Mouse (Mus musculus): Measurements from ENCODE around the gene Bcl2.

The Bcl2 gene

DNA sequence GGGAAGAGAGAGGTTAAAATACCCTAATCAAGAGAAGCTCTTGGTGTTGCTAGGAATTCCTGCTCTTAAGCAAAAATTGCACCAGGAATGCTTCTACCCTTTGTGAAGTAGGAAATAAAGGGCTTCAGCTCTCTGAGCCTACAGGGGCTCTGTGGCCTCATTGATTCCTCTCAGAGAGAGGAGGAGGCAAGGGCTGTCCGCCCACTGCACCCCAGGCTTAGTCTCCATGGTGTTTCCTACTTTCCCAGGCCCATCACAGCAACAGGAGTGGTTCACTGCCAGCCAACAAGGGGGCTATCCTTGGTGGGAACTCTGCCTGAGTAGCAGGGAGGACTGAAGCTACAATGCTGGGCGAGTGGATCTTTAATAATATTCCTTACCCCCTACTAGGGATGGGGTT lies 129.2 kb downstream of the Bcl2 start:
- DNase-seq (ENCODE audit: low read depth, low spot score), result no peak
- Histone ChIP-seq H3K27me3 (ENCODE audit: control insufficient read depth, insufficient read depth, low read length, poor library complexity, severe bottlenecking) (no peaks in the 10 kb centered on the region), H3K36me3 (ENCODE audit: control insufficient read depth, insufficient read depth, low read length, poor library complexity, severe bottlenecking) (no peaks in the 10 kb centered on the region)

DNA sequence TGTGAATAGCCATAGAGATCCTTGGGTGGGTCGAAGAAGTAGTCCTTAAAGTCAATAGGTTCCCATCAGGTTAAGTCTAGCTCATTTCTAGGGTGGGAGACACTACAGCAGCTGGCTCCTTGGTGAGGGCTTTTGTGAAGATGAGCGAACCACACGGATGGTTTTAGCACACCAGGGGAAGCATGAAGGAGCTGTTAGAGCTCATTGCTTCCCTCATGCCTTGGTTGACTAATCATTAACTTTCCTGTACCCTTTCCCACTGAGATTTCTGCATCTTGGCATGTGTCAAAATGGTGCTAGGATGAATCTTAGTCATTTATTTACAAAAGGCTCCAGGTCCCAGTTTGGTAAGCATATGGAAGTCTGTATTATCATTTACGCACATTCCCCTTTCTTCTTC lies 129.8 kb downstream of the Bcl2 start:
- no peak for DNase-seq (ENCODE audit: low read depth, low spot score)
- Histone ChIP-seq H3K27me3 (ENCODE audit: control insufficient read depth, insufficient read depth, low read length, poor library complexity, severe bottlenecking) (no peaks in the 10 kb centered on the region), H3K36me3 (ENCODE audit: control insufficient read depth, insufficient read depth, low read length, poor library complexity, severe bottlenecking) (no peaks in the 10 kb centered on the region)

DNA sequence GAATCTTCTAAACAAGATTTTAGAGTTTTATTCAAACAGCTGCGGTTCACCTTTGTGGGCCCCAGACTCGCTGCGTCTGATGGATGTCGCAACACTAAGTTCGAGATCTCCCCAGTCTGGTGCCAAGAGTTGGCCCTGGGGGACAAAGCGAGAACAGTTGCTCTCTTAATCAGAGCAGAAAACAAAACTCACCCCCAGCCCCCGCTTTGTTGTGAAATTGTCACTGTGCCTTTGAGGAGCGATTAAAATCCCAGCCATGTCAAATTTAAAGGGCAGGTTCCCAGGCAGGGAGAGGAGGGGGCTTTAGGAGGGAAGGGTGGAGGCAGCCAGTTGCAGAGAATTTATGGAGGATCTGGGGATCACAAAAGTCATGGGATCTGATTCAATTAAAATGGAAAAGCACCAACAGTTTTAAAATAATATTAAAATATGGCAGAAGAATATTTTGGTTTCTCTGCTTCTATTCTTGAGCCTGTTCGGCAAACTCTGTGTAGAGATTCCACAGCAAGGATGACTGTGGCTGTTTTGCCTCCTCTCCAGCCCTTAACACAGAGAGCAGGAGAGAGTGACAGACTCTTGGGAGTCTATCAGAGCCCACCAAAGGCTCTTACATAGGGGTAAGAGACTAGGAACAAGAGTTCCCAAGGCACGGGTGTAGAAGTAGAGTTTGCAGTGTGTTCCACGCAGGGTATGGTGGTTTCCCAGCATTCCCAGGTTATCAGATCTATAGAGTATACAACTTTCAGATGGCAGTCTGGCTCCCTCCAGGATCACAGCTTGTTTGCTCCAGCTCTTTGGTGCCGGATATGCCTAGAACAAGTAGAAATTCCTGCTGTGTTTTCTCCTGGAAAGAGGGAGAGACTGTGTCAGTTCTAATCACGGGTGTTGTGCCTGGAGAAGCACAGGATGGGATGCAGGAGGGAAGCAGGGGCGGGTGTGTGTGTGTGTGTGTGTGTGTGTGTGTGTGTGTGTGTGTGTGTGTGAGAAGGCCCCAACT lies 130.5 kb downstream of the Bcl2 start:
- DNase-seq (ENCODE audit: low read depth, low spot score), result no peak
- no peaks in the 10 kb centered on the region for H3K36me3 ChIP-seq (ENCODE audit: control insufficient read depth, insufficient read depth, low read length, poor library complexity, severe bottlenecking)
- no peaks in the 10 kb centered on the region for H3K27me3 ChIP-seq (ENCODE audit: control insufficient read depth, insufficient read depth, low read length, poor library complexity, severe bottlenecking)

DNA sequence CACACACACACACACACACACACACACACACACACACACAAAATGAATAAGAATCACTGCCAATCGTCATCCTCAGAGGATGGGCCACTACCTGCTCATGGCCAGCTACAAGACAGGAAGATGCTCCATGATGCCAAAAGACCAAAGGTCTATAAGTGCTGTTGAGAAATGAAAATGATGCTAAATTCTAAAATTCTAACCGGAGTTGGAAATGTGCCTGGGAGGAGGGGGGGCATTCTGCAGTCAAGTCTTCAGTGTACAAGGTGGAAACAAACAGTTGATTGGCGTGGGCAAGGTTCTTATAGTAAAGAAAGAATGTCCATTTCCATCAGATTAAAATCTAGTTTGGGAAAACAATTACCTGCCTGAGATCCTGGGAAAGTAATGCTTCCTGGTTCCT lies 131.3 kb downstream of the Bcl2 start:
- Histone ChIP-seq H3K27me3 (ENCODE audit: control insufficient read depth, insufficient read depth, low read length, poor library complexity, severe bottlenecking) (no peaks in the 10 kb centered on the region), H3K36me3 (ENCODE audit: control insufficient read depth, insufficient read depth, low read length, poor library complexity, severe bottlenecking) (no peaks in the 10 kb centered on the region)
- DNase-seq (ENCODE audit: low read depth, low spot score), result no peak

DNA sequence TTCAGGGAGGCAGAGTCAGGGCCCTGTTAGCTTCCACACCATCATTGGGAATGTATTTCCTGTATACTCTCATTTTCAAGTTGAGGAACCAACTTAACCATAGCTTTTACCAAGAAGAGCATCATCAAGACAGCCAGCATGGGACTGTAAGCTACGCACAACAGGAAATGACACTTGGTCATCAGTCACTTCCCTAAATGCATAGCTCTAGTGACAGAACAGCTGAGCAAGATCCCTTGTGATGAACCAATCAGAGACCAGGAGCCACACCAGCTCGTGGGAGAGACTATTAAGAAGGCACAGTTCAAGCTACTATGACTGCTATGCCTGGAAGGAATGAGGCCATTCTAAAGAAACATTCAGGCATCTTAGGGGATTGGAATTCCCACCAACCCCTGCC lies 132.3 kb downstream of the Bcl2 start:
- H3K27me3 ChIP-seq (ENCODE audit: control insufficient read depth, insufficient read depth, low read length, poor library complexity, severe bottlenecking), result no peaks in the 10 kb centered on the region
- no peaks in the 10 kb centered on the region for H3K36me3 ChIP-seq (ENCODE audit: control insufficient read depth, insufficient read depth, low read length, poor library complexity, severe bottlenecking)
- peak; percentile 84 for DNase-seq (ENCODE audit: low read depth, low spot score)

DNA sequence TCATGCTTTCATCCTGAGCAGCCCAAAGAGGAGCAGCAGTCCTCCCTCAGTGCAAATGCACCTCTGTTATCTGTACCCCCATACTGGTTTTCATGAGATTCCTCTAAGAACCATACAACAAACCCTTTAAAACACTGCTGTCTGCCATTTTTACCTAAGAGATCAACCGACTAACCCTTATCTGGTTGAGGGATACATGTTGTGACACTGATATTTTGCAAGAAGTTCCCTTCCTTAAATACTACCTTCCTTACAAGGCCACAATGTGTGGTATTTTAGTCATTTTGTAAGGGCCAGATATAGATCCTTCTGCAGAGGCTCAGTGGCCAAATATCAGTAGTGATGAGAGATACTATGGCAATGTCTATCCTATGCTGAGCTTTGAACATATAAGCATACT lies 134.3 kb downstream of the Bcl2 start:
- H3K36me3 ChIP-seq (ENCODE audit: control insufficient read depth, insufficient read depth, low read length, poor library complexity, severe bottlenecking), result no peaks in the 10 kb centered on the region
- H3K27me3 ChIP-seq (ENCODE audit: control insufficient read depth, insufficient read depth, low read length, poor library complexity, severe bottlenecking), result no peaks in the 10 kb centered on the region
- DNase-seq (ENCODE audit: low read depth, low spot score), result no peak

DNA sequence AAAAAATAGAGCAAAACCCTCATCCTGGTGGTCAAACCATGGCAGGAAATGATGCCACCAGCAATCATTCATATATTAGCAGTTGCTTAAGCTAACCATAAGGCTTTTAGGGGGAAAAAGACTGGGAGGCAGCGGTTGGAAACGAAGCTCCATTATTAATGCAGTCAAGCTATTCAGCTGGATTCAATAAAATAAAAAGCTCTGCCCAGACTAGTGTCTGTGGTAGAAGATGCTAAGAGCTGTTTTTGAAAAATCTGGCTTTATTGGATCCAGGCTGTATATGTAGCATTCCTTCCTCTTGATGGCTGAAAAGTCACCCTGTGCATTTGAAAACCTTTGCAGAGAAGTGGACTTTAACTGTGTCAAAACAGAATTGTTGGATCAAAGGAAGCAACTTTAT lies 141.6 kb downstream of the Bcl2 start:
- Histone ChIP-seq H3K36me3 (ENCODE audit: control insufficient read depth, insufficient read depth, low read length, poor library complexity, severe bottlenecking) (no peaks in the 10 kb centered on the region), H3K27me3 (ENCODE audit: control insufficient read depth, insufficient read depth, low read length, poor library complexity, severe bottlenecking) (no peaks in the 10 kb centered on the region)
- DNase-seq (ENCODE audit: low read depth, low spot score), result no peak

DNA sequence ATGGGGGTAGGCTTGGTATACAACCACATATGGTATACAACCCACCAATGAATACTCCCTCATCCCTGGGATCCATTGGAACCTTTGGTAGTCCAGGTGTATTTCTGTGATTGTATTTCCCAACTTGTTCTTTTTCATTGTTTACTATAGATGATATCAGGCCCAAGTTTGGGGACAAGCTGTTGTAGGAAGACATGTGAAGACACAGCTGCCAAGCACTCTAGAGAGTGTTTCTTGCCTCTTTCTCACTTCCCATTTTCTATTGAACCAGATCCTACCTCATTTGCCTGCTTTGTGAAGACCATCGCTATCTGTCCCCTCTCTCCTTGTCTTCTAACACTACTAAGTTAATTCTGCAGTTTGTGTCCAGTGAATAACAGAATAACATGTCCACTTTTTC lies 143.2 kb downstream of the Bcl2 start:
- peak; percentile 74 for DNase-seq (ENCODE audit: low read depth, low spot score)

DNA sequence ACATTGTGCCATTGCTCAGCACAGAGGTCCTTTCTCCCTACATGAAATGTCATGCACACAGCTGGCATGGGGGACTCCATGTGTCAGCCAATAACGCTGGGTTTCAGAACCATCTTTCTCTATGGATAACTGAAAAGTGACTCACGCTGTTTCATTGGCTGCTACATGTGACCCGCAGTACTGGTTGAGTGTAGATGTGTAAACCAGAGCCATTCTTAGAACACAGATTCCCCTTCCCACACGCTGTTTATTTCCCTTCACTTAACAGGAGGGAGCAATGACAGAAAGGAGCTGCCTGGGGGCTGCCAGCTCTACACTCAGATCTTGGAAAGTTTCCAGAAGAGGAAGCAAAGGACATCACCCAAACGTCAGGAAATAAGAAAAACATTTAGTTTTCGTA lies 143.7 kb downstream of the Bcl2 start:
- DNase-seq (ENCODE audit: low read depth, low spot score), result no peak

More for the DNA sequence above, 143.2 kb downstream of the Bcl2 start:
- Histone ChIP-seq H3K27me3 (ENCODE audit: control insufficient read depth, insufficient read depth, low read length, poor library complexity, severe bottlenecking) (no peaks in the 10 kb centered on the region), H3K36me3 (ENCODE audit: control insufficient read depth, insufficient read depth, low read length, poor library complexity, severe bottlenecking) (no peaks in the 10 kb centered on the region)

DNA sequence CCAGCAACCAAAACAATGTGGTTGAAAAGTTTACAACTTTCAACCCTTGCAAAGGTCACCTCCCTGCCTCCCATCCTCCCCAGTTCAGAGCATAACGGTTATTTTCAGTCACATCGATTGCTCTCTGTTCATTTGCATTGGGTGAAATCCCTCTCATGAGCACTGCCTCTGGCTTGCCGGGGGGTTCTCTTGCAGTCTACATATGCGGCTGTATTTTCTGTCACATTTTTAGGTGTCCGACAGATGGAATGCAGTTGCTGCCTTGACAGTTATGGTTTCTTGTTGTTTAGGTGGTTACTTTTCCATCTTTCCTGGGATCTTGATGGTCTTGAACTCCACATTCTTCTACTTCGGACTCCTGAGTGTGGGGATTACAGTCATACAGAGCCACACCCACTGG lies 144.4 kb downstream of the Bcl2 start:
- Histone ChIP-seq H3K27me3 (ENCODE audit: control insufficient read depth, insufficient read depth, low read length, poor library complexity, severe bottlenecking) (no peaks in the 10 kb centered on the region), H3K36me3 (ENCODE audit: control insufficient read depth, insufficient read depth, low read length, poor library complexity, severe bottlenecking) (no peaks in the 10 kb centered on the region)
- peak; percentile 75 for DNase-seq (ENCODE audit: low read depth, low spot score)

More for the DNA sequence above, 143.7 kb downstream of the Bcl2 start:
- no peaks in the 10 kb centered on the region for H3K36me3 ChIP-seq (ENCODE audit: control insufficient read depth, insufficient read depth, low read length, poor library complexity, severe bottlenecking)
- no peaks in the 10 kb centered on the region for H3K27me3 ChIP-seq (ENCODE audit: control insufficient read depth, insufficient read depth, low read length, poor library complexity, severe bottlenecking)

DNA sequence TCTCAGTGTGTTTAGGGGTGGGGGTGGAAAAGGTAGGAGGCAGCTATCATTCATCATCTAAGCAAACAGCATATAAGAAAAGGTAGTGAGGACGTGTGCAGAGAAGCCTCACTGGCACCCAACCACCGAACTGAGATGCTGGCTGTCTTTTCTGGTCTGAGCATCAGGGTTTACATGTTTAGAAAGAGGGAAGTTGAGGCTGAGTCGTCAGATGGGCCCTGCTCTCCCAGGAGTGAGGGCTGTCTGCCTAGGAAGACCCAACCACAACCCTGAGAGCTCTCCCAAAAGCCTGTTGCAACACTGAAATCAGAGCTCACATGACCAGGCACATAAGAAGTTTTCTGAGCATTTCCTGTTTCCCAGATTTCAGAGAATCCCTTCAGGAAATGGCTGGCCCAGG lies 145.2 kb downstream of the Bcl2 start:
- DNase-seq (ENCODE audit: low read depth, low spot score), result peak; percentile 49
- Histone ChIP-seq H3K27me3 (ENCODE audit: control insufficient read depth, insufficient read depth, low read length, poor library complexity, severe bottlenecking) (no peaks in the 10 kb centered on the region), H3K36me3 (ENCODE audit: control insufficient read depth, insufficient read depth, low read length, poor library complexity, severe bottlenecking) (no peaks in the 10 kb centered on the region)

DNA sequence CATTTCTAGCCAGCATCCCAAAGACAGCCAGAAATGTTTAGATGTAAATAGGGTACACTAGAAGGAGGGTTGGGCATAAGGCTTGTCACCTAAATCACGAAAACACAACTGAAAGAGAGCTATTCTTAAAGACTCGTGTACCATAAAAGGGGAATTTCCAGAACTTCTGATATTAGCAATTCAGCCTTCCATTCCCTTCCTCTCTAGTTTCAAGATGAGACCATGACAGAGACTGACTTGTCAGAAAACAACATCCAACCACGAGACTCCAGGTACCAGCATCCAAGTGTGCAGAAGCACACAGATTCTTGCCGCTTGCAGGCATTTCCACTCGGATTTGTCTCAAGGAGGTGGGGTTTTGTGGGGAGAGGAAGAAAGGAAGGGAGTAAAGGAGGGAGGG lies 146.6 kb downstream of the Bcl2 start:
- Histone ChIP-seq H3K36me3 (ENCODE audit: control insufficient read depth, insufficient read depth, low read length, poor library complexity, severe bottlenecking) (no peaks in the 10 kb centered on the region), H3K27me3 (ENCODE audit: control insufficient read depth, insufficient read depth, low read length, poor library complexity, severe bottlenecking) (no peaks in the 10 kb centered on the region)
- DNase-seq (ENCODE audit: low read depth, low spot score), result peak; percentile 71

DNA sequence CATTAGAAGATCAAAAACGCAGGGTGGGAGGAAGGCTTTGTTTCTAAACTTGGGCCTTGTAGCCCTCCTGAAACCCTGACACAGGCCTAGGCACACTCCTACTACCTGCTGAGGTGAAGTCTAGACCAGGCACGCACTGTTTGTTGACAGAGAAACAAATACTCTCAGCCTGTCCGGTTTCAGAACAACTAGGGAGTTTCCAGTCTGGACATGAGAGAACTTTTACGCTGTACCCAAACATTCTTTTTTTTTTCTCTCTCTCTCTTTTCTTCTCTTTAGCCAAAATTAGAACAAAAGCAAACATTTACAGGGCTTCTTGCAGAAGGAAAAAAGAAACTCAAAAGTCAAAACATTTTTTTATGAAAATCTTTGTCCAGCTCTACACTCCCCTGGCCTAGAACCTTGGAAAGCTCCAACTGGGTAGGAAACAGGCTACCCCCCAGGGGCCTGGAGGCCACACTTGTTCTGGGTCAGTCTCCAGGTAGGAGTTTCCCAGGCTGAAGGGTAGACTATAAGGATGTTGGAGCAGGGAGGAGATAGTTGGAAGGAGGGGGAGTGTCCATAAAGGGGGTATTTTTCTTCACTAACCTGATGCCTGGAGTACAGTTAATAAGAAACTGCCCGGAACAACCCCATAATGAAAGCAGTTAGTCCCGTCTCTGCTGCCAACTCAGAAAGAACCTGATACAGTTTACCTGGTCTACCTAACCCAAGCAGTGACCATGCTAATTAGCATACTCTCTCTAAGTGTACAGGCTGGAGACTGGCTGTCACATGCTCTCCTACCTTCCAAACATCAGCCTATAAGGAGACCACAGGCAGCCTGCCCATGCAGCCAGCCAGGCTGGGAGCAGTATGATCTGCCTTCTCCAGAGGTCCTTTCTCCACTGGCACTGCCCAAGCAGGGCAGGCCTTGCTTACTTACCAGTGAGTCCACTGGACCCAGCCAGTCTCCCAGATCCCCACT lies 147.7 kb downstream of the Bcl2 start:
- DNase-seq (ENCODE audit: low read depth, low spot score), result no peak
- H3K36me3 ChIP-seq (ENCODE audit: control insufficient read depth, insufficient read depth, low read length, poor library complexity, severe bottlenecking), result no peaks in the 10 kb centered on the region

DNA sequence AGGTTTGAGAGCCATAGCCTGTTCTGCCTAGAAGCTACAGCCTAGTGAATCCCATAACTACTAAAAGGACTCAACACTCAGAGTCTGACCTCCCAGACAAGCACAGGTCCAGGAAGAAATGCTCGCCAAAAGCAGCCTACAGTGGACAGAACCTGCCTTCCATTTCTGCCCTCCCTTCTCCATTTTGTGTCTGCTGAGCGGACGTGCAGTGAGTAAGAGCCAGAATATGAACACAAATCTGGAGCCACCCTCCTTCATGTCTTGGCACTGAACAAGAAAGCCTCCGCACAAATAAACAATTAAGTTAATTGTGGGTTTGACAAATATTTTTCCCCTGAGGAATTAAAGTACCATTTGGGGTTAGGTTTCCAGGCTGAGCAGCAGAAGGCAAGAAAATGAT lies 148.8 kb downstream of the Bcl2 start:
- DNase-seq (ENCODE audit: low read depth, low spot score), result no peak
- H3K36me3 ChIP-seq (ENCODE audit: control insufficient read depth, insufficient read depth, low read length, poor library complexity, severe bottlenecking), result no peaks in the 10 kb centered on the region
- H3K27me3 ChIP-seq (ENCODE audit: control insufficient read depth, insufficient read depth, low read length, poor library complexity, severe bottlenecking), result no peaks in the 10 kb centered on the region

More for the DNA sequence above, 147.7 kb downstream of the Bcl2 start:
- no peaks in the 10 kb centered on the region for H3K27me3 ChIP-seq (ENCODE audit: control insufficient read depth, insufficient read depth, low read length, poor library complexity, severe bottlenecking)

DNA sequence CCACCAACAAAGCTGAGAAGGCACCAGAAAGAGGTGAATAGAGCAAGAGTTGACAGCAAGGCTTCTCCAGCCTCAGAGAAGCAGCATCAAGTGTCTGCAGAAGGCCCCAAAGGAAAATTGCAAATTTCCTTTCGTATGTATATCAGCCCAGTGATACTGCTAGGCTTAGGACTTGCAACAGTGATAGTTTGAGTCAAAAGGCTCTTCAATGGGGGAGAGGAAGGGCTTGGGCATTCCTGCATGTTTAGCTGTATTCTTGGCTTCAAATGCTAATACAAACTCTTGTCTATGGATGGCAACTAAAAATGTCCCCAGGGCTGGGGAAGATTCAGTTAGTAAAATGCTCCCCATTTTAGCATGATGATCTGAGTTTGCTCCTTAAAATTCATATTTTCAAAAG lies 149.6 kb downstream of the Bcl2 start:
- no peaks in the 10 kb centered on the region for H3K27me3 ChIP-seq (ENCODE audit: control insufficient read depth, insufficient read depth, low read length, poor library complexity, severe bottlenecking)
- H3K36me3 ChIP-seq (ENCODE audit: control insufficient read depth, insufficient read depth, low read length, poor library complexity, severe bottlenecking), result no peaks in the 10 kb centered on the region
- DNase-seq (ENCODE audit: low read depth, low spot score), result no peak
